Mouse (Mus musculus): ENCODE measurements around the gene Ppp1r18. TPM values are rescaled to one million over a fixed set of nuclear protein-coding genes. Genes with fewer than 3 reads are reported as not detected.

Ppp1r18 gene
- 4.9 TPM for polyA plus RNA-seq (2014; fragmentation: Illumina TruSeq; extraction: RNeasy Lipid Tissue Mini Kit (QIAGEN cat#74804); ENCODE audit: low read depth, low replicate concordance)

GRCm38 (mm10) chr17:35865481-35866280, at the start of gene Ppp1r18:
Ppp1r18 (plus strand) TSS chr17:35865593.

DNA sequence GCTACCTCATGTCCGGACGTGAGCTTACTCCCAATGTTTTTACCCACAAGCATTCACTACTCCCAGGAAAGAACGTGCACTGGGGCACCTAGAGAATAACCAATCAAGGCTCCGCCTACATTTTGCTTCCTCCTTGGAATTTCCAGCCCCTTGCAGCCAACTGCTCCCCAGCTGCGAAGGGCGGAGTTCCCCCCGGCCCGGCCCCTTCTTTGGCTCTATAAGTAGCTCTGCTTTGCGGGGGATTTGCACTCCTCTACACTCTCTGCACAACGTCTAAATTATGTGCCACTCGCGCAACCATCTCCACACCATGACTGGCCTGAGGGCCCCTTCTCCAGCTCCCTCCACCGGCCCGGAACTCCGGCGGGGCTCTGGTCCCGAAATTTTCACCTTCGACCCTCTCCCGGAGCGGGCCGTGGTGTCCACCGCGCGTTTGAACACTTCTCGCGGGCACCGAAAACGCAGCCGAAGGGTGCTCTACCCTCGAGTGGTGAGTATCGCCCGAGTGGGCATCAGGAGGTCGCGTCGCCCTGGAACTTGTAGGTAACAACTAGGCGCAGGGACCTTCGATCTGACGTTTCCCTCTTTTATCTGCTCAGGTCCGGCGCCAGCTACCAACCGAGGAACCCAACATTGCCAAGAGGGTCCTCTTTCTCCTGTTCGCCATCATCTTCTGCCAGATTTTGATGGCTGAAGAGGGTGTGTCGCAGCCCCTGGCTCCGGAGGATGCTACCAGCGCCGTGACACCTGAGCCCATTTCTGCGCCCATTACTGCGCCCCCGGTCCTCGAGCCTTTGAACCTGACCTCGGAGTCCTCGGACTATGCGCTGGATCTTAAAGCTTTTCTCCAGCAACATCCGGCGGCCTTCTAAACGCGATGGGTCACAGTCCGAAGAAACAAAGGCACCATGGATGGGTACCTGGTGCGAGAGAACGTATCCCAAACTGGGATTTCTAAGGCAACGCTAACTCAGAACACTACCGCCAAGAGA, 43.7 kb upstream of the Ppp1r18 start, which contains the start of gene Ier3:
TSS of gene Ier3 (plus strand) at position 246 of the 992 bp plus-strand sequence.

GRCm38 (mm10) chr17:35822964-35823937, 42.1 kb upstream of the Ppp1r18 start, which contains the start of gene Flot1:
Flot1 (plus strand) TSS chr17:35823230.

GRCm38 (mm10) chr17:35838122-35838544, 27.3 kb upstream of the Ppp1r18 start, which contains the start of gene Tubb5:
Tubb5 (minus strand) TSS chr17:35838306.

DNA sequence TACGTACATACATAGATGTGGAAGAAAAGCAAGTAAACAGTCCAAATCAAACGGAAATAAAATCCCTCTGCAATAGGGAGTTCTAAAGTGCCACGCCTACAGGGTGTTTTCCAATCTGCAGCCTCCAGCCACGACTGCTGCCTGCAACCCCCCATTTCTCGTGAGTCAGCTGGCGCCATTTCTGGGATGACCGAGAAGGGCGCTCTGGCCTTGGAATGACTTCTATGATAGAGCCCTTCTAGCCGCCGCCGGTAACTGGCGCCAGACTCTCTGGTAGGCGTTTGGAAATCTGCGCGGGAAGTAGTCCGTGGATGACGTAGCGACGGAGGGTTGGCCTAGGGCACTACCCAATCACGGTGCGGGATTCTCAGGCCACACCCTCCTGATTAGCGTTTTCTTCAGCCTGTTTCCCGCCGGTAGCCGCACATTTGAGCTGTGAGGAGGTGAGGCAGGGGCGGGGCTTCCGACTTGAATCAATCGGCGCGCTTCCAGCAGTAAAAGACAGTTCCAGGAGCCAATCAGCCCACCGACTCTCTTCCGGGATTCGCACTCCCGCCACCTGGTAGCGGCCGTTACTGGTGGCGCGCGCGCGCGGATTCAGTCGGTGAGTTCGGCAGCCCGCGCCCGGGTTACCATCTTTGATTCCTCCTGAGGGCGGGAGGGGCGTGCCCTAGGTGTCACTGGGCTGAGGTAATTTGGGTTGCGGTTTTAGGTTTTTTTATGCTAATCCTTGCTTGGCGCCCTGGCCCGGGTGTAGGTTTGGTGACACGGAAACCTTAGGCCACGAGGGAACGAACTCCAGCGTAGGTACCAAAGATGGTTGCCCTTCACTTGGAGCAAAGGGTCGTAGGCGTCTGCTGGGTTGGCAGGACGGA, 24.1 kb upstream of the Ppp1r18 start, which contains the start of gene Mdc1:
TSS of gene Mdc1 (plus strand) at position 440 of the 875 bp plus-strand sequence.

GRCm38 (mm10) chr17:35861198-35861857, 4.1 kb upstream of the Ppp1r18 start, which contains the start of gene Nrm:
Nrm (plus strand) TSS chr17:35861318.

GRCm38 (mm10) chr17:35879245-35880057, 14.1 kb downstream of the Ppp1r18 start, which contains the start of gene Dhx16:
Dhx16 (plus strand) TSS chr17:35879819.

DNA sequence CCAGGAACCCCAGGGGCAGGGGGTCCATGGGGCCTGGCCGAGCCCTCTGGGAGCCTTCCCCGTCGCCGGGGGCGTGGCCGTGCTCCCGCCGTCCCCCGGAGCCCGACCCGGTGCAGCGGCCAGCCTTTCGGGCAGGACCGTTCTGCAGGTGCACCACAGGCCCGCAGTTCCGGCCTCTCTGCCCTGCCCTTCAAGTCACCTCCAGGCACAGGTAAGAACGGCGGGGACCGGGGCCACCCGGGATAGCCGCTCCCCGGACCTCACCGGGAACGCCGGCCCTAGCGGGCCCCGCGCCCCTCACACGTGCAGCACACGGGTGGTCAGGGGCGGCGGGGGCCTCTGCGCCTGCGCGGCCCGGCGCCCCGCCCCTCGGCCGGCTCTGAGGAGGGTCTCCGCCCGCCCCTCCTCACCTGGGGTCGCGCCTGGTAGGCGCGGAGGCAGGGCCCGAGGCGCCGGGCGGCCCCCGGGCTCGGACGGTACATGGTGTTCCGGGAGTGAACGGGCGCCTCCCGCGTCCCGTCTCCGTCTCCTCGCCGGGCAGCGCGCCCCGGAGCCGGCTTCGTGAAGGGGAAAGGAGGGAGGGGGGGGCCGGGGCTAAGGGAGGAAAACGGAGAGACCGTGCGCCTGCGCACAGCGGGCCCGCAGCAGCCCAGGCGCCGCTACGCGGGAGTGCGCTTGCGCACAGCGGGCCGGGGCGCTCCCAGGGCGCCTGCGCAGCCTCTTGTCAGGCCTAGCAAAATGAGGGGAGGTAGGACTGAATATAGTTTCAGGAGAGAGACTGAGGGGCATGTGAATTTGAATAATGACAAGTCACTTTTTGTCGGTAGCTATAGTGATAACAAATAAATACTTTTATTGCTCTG, 31.6 kb downstream of the Ppp1r18 start, which contains the start of gene 2310061I04Rik:
TSS of gene 2310061I04Rik (minus strand) at position 651 of the 863 bp plus-strand sequence.

GRCm38 (mm10) chr17:35909919-35910369, 44.6 kb downstream of the Ppp1r18 start, which contains the start of gene Atat1:
Atat1 (minus strand) TSS chr17:35910075.

DNA sequence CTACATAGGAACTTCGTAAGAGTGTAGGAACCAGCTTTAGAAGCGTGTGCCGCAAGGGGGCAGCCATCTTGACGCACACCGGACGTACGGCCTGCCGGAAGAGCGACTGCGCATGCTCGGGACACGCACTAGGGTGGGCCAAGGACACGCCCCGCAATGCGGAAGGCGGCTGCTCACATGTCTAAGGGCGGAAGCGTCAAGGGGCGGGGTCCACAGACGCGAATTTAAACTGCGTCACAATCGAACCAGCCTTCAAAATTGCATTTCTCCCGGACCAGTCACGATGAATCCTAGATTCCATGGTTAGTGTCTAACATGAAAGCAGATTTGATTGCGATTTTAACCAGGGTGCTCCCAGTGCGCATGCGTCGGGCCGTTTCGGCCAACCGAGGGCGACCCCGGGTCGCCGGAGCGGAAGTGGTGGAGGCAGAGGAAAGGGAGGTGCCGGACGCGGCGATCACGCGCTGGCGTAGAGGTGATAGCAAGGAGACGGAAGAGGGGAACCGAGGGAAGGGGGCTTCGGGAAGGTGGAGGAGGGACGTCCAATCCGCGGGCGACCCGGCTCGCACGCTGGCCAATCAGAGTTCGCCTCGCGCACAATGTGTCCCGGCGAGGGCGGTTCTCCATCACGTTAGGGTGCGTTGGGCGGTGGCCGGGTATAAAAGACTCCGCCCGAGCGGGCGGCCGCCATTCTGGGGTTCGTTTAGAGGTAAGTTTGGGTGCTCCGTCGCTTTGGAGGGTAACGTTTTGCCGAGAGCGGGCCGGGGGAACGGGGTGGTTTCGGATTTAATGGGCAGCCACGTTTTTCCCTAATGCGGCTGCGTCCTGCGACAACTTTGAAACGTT, 51.1 kb downstream of the Ppp1r18 start, which contains the start of the genes Mrps18b and Ppp1r10:
TSS of gene Mrps18b (minus strand) at position 93 of the 846 bp plus-strand sequence.
TSS of gene Ppp1r10 (plus strand) at position 138 of the 846 bp plus-strand sequence.

Other genes with a start within 250 kb of the Ppp1r18 start
- not detected for gene Gm9573, start 239.0 kb upstream of the Ppp1r18 start, polyA plus RNA-seq (2014; fragmentation: Illumina TruSeq; extraction: RNeasy Lipid Tissue Mini Kit (QIAGEN cat#74804); ENCODE audit: low read depth, low replicate concordance)
- gene Mucl3, start 221.9 kb upstream of the Ppp1r18 start, polyA plus RNA-seq (2014; fragmentation: Illumina TruSeq; extraction: RNeasy Lipid Tissue Mini Kit (QIAGEN cat#74804); ENCODE audit: low read depth, low replicate concordance): 0.10 TPM
- 0.29 TPM for gene Vars2, start 198.0 kb upstream of the Ppp1r18 start, polyA plus RNA-seq (2014; fragmentation: Illumina TruSeq; extraction: RNeasy Lipid Tissue Mini Kit (QIAGEN cat#74804); ENCODE audit: low read depth, low replicate concordance)
- gene Gtf2h4, start 191.9 kb upstream of the Ppp1r18 start, polyA plus RNA-seq (2014; fragmentation: Illumina TruSeq; extraction: RNeasy Lipid Tissue Mini Kit (QIAGEN cat#74804); ENCODE audit: low read depth, low replicate concordance): 2.7 TPM
- gene Ddr1, start 161.0 kb upstream of the Ppp1r18 start, polyA plus RNA-seq (2014; fragmentation: Illumina TruSeq; extraction: RNeasy Lipid Tissue Mini Kit (QIAGEN cat#74804); ENCODE audit: low read depth, low replicate concordance): 0.95 TPM
- 0.32 TPM for gene Ier3, start 43.9 kb upstream of the Ppp1r18 start, polyA plus RNA-seq (2014; fragmentation: Illumina TruSeq; extraction: RNeasy Lipid Tissue Mini Kit (QIAGEN cat#74804); ENCODE audit: low read depth, low replicate concordance)
- gene Flot1, start 42.4 kb upstream of the Ppp1r18 start, polyA plus RNA-seq (2014; fragmentation: Illumina TruSeq; extraction: RNeasy Lipid Tissue Mini Kit (QIAGEN cat#74804); ENCODE audit: low read depth, low replicate concordance): 1.6 TPM
- 13.0 TPM for gene Tubb5, start 27.3 kb upstream of the Ppp1r18 start, polyA plus RNA-seq (2014; fragmentation: Illumina TruSeq; extraction: RNeasy Lipid Tissue Mini Kit (QIAGEN cat#74804); ENCODE audit: low read depth, low replicate concordance)
- gene Mdc1, start 24.1 kb upstream of the Ppp1r18 start, polyA plus RNA-seq (2014; fragmentation: Illumina TruSeq; extraction: RNeasy Lipid Tissue Mini Kit (QIAGEN cat#74804); ENCODE audit: low read depth, low replicate concordance): 90.7 TPM
- 27.0 TPM for gene Nrm, start 4.3 kb upstream of the Ppp1r18 start, polyA plus RNA-seq (2014; fragmentation: Illumina TruSeq; extraction: RNeasy Lipid Tissue Mini Kit (QIAGEN cat#74804); ENCODE audit: low read depth, low replicate concordance)
- gene Dhx16, start 14.2 kb downstream of the Ppp1r18 start, polyA plus RNA-seq (2014; fragmentation: Illumina TruSeq; extraction: RNeasy Lipid Tissue Mini Kit (QIAGEN cat#74804); ENCODE audit: low read depth, low replicate concordance): 55.0 TPM
- gene 2310061I04Rik, start 31.8 kb downstream of the Ppp1r18 start, polyA plus RNA-seq (2014; fragmentation: Illumina TruSeq; extraction: RNeasy Lipid Tissue Mini Kit (QIAGEN cat#74804); ENCODE audit: low read depth, low replicate concordance): 51.0 TPM
- gene Atat1, start 44.5 kb downstream of the Ppp1r18 start, polyA plus RNA-seq (2014; fragmentation: Illumina TruSeq; extraction: RNeasy Lipid Tissue Mini Kit (QIAGEN cat#74804); ENCODE audit: low read depth, low replicate concordance): 26.8 TPM
- gene Mrps18b, start 50.8 kb downstream of the Ppp1r18 start, polyA plus RNA-seq (2014; fragmentation: Illumina TruSeq; extraction: RNeasy Lipid Tissue Mini Kit (QIAGEN cat#74804); ENCODE audit: low read depth, low replicate concordance): 22.7 TPM
- gene Ppp1r10, start 50.8 kb downstream of the Ppp1r18 start, polyA plus RNA-seq (2014; fragmentation: Illumina TruSeq; extraction: RNeasy Lipid Tissue Mini Kit (QIAGEN cat#74804); ENCODE audit: low read depth, low replicate concordance): 162 TPM
- 95.3 TPM for gene Abcf1, start 104.2 kb downstream of the Ppp1r18 start, polyA plus RNA-seq (2014; fragmentation: Illumina TruSeq; extraction: RNeasy Lipid Tissue Mini Kit (QIAGEN cat#74804); ENCODE audit: low read depth, low replicate concordance)
- 5.8 TPM for gene Gnl1, start 114.3 kb downstream of the Ppp1r18 start, polyA plus RNA-seq (2014; fragmentation: Illumina TruSeq; extraction: RNeasy Lipid Tissue Mini Kit (QIAGEN cat#74804); ENCODE audit: low read depth, low replicate concordance)
- gene Prr3, start 114.6 kb downstream of the Ppp1r18 start, polyA plus RNA-seq (2014; fragmentation: Illumina TruSeq; extraction: RNeasy Lipid Tissue Mini Kit (QIAGEN cat#74804); ENCODE audit: low read depth, low replicate concordance): 8.7 TPM
- gene H2-T24, start 155.0 kb downstream of the Ppp1r18 start, polyA plus RNA-seq (2014; fragmentation: Illumina TruSeq; extraction: RNeasy Lipid Tissue Mini Kit (QIAGEN cat#74804); ENCODE audit: low read depth, low replicate concordance): 0.13 TPM
- 0.38 TPM for gene H2-T23, start 167.3 kb downstream of the Ppp1r18 start, polyA plus RNA-seq (2014; fragmentation: Illumina TruSeq; extraction: RNeasy Lipid Tissue Mini Kit (QIAGEN cat#74804); ENCODE audit: low read depth, low replicate concordance)
- 0.71 TPM for gene H2-T22, start 177.2 kb downstream of the Ppp1r18 start, polyA plus RNA-seq (2014; fragmentation: Illumina TruSeq; extraction: RNeasy Lipid Tissue Mini Kit (QIAGEN cat#74804); ENCODE audit: low read depth, low replicate concordance)
- gene Gm6034, start 177.4 kb downstream of the Ppp1r18 start, polyA plus RNA-seq (2014; fragmentation: Illumina TruSeq; extraction: RNeasy Lipid Tissue Mini Kit (QIAGEN cat#74804); ENCODE audit: low read depth, low replicate concordance): not detected
- not detected for gene Gm11127, start 192.8 kb downstream of the Ppp1r18 start, polyA plus RNA-seq (2014; fragmentation: Illumina TruSeq; extraction: RNeasy Lipid Tissue Mini Kit (QIAGEN cat#74804); ENCODE audit: low read depth, low replicate concordance)

Measured in testis, adult 10 weeks (tissue).